Mouse (Mus musculus) myocyte (in vitro differentiated cells): ENCODE results near the gene Smurf1.

ENCODE experiments used
- MAX ChIP-seq: IDR thresholded peaks from one replicate; pipeline ENCODE4 v1.6.1; 2011; ENCODE audit warnings: low read depth, mild to moderate bottlenecking, control low read depth
- MYOD1 ChIP-seq, 3 experiments: IDR thresholded peaks; one replicate each; pipeline ENCODE4 v1.6.1; 2011; ENCODE audit warnings: control low read depth in 2 of 3, low read depth in 2 of 3, mild to moderate bottlenecking in 2 of 3, moderate library complexity in 1 of 3; ENCODE audit not compliant: insufficient read length in 2 of 3, control insufficient read depth in 1 of 3
- POLR2A ChIP-seq: IDR thresholded peaks from one replicate; pipeline ENCODE4 v1.6.1; 2011; ENCODE audit warnings: low read depth, mild to moderate bottlenecking, control low read depth, moderate library complexity; ENCODE audit not compliant: insufficient read length
- POLR2AphosphoS2 ChIP-seq: IDR thresholded peaks from one replicate; pipeline ENCODE4 v1.6.1; 2011; ENCODE audit warnings: low read depth, control low read depth; ENCODE audit not compliant: insufficient read length
- SRF ChIP-seq: IDR thresholded peaks from one replicate; pipeline ENCODE4 v1.6.1; 2011; ENCODE audit warnings: low read depth; ENCODE audit not compliant: control insufficient read depth, insufficient read length
- TCF12 ChIP-seq: IDR thresholded peaks from one replicate; pipeline ENCODE4 v1.6.1; 2011; ENCODE audit warnings: mild to moderate bottlenecking, control low read depth; ENCODE audit not compliant: poor library complexity, insufficient read depth, severe bottlenecking
- USF1 ChIP-seq: IDR thresholded peaks from one replicate; pipeline ENCODE4 v1.6.1; 2011; ENCODE audit warnings: low read depth, mild to moderate bottlenecking, control low read depth, moderate library complexity

- no peak for TF ChIP-seq POLR2A
- peak in 2 of 3 experiments; percentile 57 to 65 for TF ChIP-seq MYOD1 (IDR thresholded peaks at IDR 0.05; ENCODE audit: control insufficient read depth in 1 of 3, insufficient read length in 2 of 3, low read depth in 2 of 3)
- no peak for TF ChIP-seq POLR2AphosphoS2
- no peak for TF ChIP-seq MAX
- no peak for TF ChIP-seq USF1
- TF ChIP-seq SRF = no peak
- no peak for TF ChIP-seq TCF12
Measured at GRCm38 (mm10) chr5:144963817-144964261, 1.8 kb downstream of the Smurf1 start.
